Mouse (Mus musculus) skeletal muscle tissue, adult 2 months (tissue): ENCODE measurements at regions not wholly inside any gene's neighbourhood (a gene's known extent, or its start where the extent isn't known, plus 50 kb on each side); places are given as distances from the start of the nearest gene placed in this dataset.

Experiments
- DNase-seq: peaks from one replicate; pipeline ENCODE4 v3.0.0-alpha.2; 2012; ENCODE audit warnings: low read depth, low spot score

DNA sequence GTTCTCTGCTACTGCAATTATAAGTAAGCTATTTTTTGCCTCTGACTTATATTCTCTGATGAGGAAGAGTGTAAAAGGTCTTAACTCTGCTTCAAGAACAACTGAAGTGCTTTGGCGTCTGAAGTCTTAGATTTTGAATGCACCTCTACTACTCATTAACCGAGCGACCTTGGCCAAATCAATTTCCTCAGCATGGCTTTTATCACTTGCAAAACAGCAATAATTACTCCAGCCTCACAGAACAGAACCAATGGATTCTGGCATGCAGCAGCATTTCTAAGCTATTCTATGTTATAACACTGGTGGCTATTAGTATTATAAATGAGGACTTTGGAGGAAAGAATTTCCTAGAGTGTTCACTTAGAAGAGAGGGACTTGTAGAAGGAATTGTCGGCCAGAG lies 462.9 kb upstream of the Cited2 start:
- DNase-seq: no peak

DNA sequence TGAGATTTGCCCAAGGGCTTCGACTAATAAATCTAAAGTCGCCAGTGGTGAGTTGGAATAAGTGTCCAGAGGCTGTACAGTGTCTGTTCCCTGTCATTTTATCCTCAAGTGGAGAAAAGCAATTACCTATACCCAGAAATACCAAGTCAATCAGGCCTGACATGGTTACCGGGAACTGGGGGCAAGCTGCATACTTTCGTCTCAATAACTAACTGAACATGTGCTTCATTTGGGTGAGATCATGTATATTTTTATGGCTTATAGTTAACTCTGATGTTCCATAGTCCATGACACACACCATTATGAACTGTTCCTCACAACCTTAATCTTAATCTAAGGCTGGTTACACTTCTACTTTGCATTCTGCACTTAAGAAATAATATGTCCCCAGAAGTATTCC lies 462.4 kb upstream of the Cited2 start:
- no peak for DNase-seq

DNA sequence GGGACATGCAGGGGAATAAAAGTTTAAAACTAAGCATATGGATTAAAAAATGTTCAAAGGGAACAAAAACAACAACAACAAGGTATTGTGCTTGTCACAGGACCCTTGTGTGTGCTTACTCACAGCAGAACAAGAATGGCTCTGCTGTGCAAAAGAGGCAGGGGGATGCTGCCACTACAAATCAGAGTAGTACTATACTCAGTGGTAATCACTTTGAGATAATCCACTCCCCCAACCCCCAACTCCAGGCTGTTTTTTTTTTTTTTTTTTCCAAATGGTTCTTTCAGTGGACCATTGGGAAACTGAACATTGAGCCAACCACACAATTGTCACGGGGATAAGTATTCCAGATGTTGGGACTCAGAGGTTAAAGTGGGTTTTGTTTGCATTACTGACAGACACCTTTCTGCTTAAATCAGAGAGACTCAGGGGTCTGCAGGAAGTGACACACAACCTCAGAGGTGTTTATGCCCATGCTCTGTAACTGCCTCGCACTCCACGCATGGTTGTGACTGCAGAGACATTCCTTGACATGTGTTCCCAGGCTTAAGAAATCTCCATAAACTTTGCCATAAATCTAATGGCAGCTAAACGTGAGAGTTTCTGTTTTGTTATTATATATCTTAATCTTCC lies 461.7 kb upstream of the Cited2 start:
- no peak for DNase-seq

DNA sequence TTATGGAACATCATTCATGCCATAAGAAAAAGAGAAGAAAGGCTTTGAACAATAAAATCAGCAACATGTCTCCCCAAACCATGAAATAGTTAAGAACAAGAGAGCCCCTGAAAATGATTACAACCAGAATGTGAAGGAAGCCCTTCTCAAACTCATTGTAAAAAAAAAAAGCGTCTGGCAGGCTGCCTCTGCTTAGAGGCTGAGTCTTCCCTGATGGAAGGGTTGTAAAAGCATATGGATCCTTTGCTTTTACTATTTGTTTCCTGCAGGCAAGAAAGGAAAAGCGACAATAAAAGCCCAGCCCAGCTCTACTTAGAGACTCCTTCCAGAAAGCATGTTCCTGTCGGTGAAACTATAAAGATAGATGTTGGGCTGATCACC lies 461.2 kb upstream of the Cited2 start:
- DNase-seq: no peak

DNA sequence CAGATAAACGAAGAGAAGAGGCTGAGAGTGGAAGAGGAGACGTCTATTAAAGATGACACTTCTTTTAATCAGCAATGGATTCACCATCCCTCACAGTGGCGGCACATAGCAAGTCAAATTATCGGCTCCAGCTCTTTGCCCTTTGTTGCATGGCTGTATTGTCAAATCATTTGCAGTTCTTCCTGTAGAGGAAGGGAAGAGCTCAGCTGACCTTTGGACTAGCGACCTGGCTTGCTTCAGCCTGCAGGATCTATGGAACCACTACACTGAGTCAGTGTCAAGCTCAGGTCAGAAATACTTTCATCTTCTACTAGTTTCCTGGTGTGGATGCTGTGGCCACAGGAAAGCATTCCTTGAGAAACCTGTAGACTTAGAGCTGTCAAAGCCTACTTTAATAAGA lies 450.4 kb upstream of the Cited2 start:
- DNase-seq: no peak

DNA sequence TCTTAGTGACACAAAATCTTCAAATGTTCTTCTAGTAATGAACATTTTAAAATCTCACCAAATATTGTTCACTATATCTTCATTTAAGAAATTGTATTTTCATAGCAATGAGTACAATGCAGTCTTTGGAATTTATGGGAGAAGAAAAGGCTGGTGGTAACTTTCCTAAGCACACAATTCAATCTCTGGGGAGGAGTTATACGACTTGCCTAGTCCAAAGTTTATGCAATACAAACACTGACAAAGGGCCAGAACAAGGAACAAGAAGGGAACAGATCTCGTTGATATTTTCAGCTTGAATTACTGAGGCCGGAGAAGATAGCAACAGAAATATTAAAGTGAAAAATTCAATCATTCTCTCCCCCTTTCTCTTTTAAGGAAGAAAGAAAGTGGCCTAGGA lies 449.2 kb upstream of the Cited2 start:
- DNase-seq: no peak

DNA sequence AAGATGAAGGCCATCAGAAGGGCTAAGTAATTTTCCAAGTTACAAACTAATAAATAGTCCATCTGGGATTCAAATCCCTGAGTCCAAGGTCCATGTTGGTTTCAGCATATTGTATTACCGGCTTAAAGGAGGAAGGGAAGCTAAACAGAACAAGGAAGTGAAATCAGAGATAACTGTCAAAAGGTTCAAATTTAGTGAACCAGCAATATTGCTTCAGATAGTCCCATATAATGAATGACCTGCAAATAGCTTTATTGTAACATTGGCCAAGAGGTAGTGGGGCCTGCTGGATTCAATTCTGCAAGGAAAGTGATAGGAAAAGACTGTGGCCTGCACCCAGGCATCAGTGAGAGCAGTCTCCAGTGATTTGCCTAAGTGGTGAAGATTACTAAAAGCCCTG lies 447.8 kb upstream of the Cited2 start:
- DNase-seq: no peak

DNA sequence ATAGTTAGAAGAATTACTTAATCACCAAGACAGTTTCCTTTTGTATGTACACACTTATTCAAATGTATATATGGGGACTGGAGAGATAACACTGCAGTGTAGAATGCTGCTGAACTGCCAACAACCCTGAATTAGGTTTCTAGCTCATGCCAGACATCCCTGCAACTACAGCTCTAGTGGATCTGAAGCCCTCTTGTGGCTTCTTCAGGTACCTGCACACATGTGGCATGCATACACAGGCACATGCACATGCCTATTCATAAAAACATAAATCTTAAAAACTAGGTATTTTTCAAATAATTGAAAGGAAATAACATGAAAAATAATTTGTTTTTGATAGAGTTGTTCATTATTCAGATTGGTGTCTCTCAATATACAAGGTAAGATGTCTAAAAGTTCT lies 445.1 kb upstream of the Cited2 start:
- no peak for DNase-seq

DNA sequence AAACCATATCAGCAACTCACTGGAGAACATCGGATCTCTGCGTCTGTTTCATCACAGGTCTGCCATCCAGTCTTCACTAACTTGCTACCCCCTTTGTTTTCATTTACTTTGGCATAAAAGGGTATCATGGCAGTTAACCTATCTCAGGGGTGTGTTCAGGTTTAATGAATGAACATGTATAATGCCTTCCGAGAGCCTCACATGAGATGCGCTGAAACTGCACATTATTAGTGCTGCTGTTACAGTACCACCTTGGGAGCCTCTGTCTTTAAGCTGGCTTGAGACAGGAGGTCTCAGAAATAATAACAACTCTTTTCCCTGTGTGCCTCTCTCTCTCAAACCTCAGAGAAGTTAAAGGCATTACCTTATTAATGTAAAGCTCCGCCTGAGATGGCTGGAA lies 438.2 kb upstream of the Cited2 start:
- DNase-seq: no peak

DNA sequence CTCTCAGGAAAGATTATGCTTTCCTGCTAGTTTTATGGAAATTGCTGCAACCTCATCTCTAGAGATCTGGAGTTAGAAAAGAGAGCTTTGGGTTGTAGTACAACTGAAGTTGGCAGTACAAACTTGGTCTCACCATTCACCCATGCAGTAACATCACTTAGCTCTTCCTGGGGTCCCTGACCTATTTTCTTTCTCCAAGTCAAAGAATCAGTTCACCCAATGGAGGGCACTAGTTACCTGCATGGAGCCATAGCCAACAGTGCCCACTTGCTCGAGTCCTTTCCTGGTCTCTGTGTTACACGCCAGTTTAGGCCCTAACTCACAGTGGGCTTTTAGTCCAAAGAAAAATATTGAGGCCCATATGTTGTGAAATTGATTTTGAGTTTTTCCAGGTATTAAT lies 435.9 kb upstream of the Cited2 start:
- DNase-seq: no peak

DNA sequence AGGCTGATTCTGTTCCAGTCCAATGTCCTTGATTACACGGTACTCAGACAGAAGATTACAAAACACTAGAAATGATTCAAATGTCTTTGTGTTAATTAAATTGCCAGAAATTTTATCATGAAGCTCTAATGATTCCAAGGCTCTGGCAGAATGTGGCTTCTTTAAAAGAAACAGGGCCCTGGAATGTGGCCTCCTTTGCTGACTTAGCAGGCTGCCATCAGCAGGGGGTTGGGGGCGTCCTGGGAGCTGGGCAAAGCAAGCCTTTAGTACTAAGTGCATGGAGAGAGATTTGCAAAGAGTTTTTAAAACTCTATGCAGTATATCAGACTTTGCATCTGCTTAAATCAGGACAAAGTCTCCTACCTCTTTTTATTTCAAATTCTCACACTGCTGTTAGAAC lies 434.8 kb upstream of the Cited2 start:
- no peak for DNase-seq

DNA sequence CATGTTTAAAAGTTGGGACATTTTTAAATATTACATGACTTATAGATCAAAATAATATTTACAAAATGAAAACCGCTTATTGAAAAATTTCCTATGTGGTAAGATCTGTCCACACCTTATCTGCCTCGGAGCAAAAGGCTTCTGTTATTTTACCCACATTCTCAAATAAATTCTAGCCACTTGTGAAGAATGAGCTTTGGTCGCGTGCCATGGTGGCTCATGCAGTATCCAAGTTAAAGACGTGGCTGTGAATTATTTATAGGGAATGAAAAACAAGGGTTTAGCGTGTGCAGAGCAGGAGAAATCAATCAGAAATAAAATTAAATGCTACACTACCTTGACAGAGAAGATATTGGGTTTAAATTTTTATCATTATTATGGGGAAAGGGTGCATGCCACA lies 430.7 kb upstream of the Cited2 start:
- no peak for DNase-seq

DNA sequence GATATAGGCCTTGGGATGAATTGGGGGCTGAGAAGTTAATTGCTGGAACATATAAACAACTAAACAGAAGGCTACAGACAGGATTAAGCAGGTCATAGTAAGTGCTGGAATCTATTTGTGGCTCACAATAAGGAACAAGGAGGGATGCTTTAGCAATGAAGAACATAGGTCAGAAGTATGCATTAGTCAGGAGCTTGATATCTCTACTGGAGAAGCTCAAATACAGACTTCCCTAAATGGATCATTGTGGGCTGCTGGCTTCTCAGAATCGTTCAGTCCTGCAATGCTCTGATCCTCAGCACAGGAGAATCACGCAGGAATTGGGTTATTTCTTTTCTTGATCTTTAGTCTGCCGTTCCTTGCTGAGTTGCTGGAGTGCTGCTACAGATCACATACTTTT lies 428.6 kb upstream of the Cited2 start:
- no peak for DNase-seq

DNA sequence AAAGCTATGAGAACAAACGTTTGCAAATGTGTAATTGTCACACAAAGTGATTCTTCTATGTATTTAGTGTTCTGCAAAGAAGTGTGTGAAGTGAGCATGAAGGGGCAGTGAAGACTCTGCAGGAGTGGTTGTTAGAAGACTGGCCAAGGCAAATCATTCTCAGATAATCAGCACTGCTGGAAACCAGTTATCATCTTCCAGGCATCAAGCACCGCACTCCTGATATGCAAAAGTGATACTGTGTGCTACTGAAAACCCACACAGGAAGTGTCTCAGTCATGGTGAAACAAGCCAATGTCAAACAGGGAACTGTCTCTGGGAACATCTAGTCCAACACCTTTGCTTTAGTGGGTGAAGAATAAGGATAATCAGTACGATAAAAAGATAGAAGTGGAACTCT lies 427.9 kb upstream of the Cited2 start:
- DNase-seq: no peak

DNA sequence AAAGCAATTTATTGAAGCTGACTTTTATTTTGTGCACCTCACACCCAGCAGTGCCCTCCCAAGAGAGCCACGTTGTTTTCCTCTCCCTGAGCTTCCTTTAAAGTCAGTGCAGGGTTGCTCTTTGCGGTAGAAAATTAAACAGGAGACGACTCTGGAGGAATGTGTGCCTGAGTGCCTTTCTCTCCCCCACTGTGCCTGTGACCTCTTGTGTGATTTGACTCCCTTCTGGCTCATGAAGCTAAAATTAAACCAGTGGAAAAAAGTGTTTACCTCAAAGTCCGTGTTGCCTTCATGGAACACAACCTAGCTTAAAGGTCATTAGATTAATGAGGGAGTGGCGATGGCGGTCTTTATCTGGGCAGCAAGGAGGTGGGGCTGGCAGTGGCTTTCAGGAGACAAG lies 423.4 kb upstream of the Cited2 start:
- peak; percentile 62 for DNase-seq

DNA sequence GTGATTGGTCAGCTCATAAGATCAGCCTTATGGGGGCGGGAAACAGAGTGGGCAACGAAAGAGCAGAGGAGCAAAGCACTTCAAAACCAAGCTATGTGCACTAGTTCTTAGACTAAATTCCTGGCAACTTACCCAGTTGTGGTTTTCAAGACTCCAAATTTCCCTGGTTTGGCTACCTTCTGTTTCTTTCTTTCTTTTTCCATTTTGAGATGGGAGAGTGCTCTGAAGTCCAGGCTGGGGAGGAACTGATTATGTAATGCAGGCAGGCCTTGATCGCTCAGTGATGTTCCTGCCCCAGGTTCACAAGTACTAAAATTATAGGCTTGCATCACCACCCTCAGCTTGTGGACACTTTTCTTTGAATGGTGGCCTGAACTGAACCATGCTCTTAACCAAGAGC lies 396.3 kb upstream of the Cited2 start:
- DNase-seq: peak; percentile 20

DNA sequence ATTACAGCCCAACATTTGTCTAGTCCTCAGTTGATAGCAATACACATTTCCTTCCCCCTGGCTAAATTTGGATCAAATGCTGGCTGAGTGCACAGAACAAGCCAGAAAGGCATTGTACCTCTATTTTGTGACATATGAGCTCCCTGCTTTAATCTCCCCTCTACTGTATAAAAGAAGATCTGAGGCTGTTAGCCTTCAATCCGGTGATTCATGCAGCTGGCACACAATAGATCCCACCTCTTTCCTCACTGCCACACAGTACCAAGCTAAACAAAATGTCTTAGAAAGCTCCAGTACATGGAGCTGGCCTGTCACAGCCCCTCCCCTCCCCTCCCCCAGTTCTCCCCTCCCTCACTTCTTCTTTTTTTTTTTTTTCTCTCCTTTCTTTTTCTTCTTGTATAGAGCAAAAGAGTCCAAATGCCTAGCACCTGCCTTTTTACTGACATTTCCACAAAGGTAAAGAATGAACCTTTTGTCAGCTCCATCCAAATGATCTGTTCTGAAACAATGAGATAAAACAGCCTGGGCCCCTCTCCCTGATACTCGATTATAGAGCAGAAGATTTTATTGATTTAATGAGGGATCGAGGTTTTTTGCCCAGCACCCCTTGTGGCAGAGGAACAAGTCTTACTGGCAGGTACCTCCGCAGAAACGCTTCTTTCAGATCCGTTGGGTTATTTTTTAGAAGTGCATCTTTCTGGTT lies 392.0 kb upstream of the Cited2 start:
- no peak for DNase-seq

DNA sequence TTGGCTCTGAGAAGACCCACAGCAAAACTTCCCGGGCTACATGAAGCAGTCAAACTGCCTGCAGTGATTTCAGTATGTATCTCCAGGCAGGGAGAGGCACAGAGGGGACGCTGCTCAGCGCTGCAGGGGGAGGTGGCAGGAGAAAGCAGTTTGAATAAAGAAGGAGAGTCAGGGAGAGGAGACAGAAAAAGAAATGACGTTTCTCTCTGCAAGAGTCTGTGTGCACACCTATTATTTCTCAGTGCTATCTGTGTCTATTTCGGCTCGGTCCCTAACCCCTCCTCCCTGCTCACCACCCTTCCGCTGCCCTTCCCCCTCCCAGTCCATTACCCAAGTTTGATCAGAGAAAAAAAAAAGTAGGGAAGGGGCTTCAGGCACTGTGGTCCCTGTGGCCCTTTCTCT lies 391.4 kb upstream of the Cited2 start:
- no peak for DNase-seq

DNA sequence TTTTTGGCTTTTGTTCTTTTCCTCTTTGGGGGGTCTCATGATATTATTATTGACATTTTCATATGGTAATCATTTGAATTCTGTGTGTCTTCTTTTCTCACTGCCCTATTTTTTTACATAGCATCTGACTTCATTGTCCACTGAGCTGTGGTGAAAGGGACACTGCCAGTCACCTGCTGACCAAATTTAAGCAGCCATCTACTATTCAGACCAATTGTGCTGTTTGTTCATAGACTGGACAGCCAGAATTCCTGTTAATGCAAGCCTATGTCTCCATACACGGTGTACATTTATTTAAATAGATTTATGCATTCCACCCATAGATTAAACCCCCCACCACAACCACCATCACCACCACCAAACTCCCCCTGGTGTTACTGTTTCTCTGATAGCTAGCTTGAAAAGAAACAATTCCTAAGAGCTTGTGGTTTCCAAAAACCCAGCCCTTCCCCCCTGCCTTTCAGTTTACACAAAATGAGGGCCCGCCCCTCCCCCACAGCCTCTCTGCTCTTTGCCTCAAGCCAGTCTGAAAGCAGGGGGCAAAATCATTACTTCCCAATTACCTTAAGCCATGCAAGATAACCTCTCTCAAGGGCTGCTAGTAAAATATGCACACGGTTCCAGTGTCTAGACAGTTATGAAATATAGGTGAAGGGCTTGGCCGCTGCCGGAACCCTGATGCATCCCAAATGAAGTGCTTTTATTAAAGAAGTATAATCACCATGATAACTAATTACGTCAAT lies 390.8 kb upstream of the Cited2 start:
- DNase-seq: no peak

DNA sequence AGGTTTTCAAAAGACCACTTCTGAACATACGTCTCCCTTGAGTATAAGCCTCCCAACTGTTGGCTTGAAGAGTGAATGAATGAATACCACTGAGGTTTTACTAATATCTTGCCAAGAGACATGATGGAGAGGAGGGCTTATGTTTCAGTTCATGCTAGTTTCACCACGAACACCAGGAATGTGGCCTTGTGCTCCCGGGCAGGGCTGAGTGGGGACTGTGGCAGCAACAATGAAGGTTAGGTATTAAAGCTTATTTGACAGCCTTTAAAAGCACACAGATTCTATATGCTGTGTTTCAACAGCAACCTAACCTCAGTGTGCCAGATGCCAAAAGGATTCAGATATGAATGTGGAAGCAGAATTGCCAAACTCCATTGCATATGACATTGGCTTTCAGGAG lies 390.0 kb upstream of the Cited2 start:
- no peak for DNase-seq

DNA sequence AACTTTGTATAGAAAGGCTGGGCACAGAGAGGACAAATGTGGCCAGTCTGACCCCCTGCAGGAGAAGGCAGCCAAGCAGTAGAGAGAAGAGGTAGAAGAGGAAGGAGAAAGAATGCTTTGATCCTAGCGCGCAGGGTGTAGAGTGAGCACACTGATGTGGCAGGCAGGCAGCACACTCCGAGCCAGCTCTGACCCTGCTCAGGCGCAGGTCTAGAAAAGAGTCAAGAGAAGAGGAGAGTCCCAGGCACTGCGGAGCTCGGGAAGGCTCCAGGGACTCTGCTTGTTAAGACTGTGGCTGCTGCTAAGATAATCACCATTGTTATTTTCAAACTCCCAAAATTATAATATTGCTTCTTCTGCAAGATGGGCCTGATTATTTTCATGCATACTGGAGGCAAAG lies 389.3 kb upstream of the Cited2 start:
- no peak for DNase-seq

DNA sequence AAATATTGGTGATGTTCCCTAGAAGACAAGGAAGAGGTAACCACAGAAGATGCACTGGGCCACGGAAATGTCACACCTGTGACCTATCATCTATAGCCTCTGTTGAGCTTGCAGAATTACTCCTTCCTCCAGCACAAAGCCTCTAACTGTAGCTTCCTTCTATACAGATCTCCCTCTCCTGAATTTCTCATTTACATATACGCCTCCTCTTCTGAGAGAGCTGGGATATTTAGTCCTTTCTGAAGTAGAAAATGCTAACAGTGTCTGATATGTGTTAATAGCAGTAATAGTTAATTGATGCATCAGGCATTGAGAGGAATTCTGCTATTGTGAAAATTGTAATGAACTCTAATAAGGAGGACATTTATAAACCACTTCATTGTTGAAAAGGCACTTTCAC lies 385.8 kb upstream of the Cited2 start:
- DNase-seq: no peak

DNA sequence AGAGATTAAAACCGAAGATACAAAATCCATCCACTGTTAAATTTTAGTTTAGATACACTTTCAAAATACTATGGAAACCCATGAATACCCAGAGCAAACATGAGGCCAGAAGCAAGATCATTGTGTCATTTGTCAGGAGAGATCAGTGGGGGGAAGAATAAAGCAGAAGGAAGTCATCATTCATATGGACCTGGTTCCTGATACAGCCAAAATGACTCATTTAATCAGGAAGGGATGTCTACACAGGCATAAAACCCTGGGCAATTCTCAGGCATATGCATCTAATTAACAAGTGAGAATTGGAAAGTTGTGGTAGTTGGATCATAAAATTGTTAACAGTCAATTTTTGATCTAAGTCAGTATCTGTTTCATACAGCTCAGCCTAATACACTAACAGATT lies 379.2 kb upstream of the Cited2 start:
- DNase-seq: no peak
